Mouse (Mus musculus) forebrain, embryonic 13.5 days (tissue): Measurements from ENCODE around the gene Slc35b2. TPM values are rescaled to one million over a fixed set of nuclear protein-coding genes. Genes with fewer than 3 reads are reported as not detected.

Experiments
- ATAC-seq: fragments of 200-750 bp; cut with Nextera tagmentation; 2 replicates; pipeline ENCODE4 v1.8.0; 2017
- H3K27ac ChIP-seq: fragments of 300-500 bp; sonication (generic); 2 replicates; pipeline ENCODE4 v1.5.1; 2015; ENCODE audit warnings: inconsistent platforms, mild to moderate bottlenecking, moderate library complexity
- H3K27me3 ChIP-seq: fragments of 300-500 bp; sonication (generic); 2 replicates; pipeline ENCODE4 v1.6.1; 2015; ENCODE audit warnings: mild to moderate bottlenecking, inconsistent platforms
- H3K36me3 ChIP-seq: fragments of 300-500 bp; sonication (generic); 2 replicates; pipeline ENCODE4 v1.6.1; 2015; ENCODE audit warnings: mild to moderate bottlenecking, inconsistent platforms; ENCODE audit not compliant: poor library complexity, severe bottlenecking
- H3K4me1 ChIP-seq: fragments of 300-500 bp; sonication (generic); 2 replicates; pipeline ENCODE4 v1.6.1; 2015; ENCODE audit warnings: inconsistent platforms
- H3K4me2 ChIP-seq: fragments of 300-500 bp; sonication (generic); 2 replicates; pipeline ENCODE4 v1.6.1; 2015; ENCODE audit warnings: inconsistent platforms, mild to moderate bottlenecking, moderate library complexity
- H3K4me3 ChIP-seq: fragments of 300-500 bp; sonication (generic); 2 replicates; pipeline ENCODE4 v1.5.1; 2015; ENCODE audit warnings: mild to moderate bottlenecking, inconsistent platforms
- H3K9ac ChIP-seq: fragments of 300-500 bp; sonication (generic); 2 replicates; pipeline ENCODE4 v1.6.1; 2015; ENCODE audit warnings: mild to moderate bottlenecking, inconsistent platforms
- H3K9me3 ChIP-seq: fragments of 300-500 bp; sonication (generic); replicated peaks from 2 replicates; pipeline ENCODE4 v1.6.1; 2016; ENCODE audit warnings: inconsistent platforms
- WGBS: fragments of 180-500 bp; shearing (Covaris S2); methylation state at CpG from one replicate; pipeline ENCODE4 v1.1.7; 2015; 5-methylcytosine and 5-hydroxymethylcytosine counted together
- polyA plus RNA-seq: library from polyadenylated mRNA; unstranded; fragments of >200 nt; fragmentation: Nextera tagmentation; extraction: Ambion mirVana; gene quantifications from 2 replicates; pipeline ENCODE4 v1.2.1, GENCODE M21; 2015

Slc35b2 gene
- polyA plus RNA-seq, 1 experiment from 2014 or later: 89.1 TPM

GRCm38 (mm10) chr17:45591701-45592605 is 28.3 kb downstream of the Slc35b2 start:
- H3K9ac ChIP-seq: peak overlapping the region; percentile 40
- ATAC-seq: no peak
- H3K27me3 ChIP-seq: peaks cover 8% of the 10 kb centered on the region
- H3K9me3 ChIP-seq: no peaks in the 10 kb centered on the region
- H3K4me3 ChIP-seq: no peak overlapping the region
- WGBS: 65% methylated on average over 16 of the region's 16 CpGs
- H3K4me2 ChIP-seq: peak overlapping the region; percentile 22; the same call in 1 of the 2 replicates
- peaks cover 50% of the 10 kb centered on the region for H3K4me1 ChIP-seq
- no peak overlapping the region for H3K27ac ChIP-seq
- peaks cover 17% of the 10 kb centered on the region for H3K36me3 ChIP-seq

- no peak overlapping the region for H3K27ac ChIP-seq
- H3K9ac ChIP-seq: peak overlapping the region; percentile 40
- ATAC-seq: no peak
- 53% methylated on average over 8 of the region's 8 CpGs for WGBS
- H3K4me3 ChIP-seq: no peak overlapping the region
- H3K4me1 ChIP-seq: peaks cover 54% of the 10 kb centered on the region
- H3K36me3 ChIP-seq: peaks cover 10% of the 10 kb centered on the region
- H3K27me3 ChIP-seq: peaks cover 11% of the 10 kb centered on the region
- peak overlapping the region; percentile 22 for H3K4me2 ChIP-seq
- H3K9me3 ChIP-seq: no peaks in the 10 kb centered on the region
These were observed 29.1 kb downstream of the Slc35b2 start for GRCm38 (mm10) chr17:45592606-45593431.

- peak overlapping the region; percentile 22; the same call in 1 of the 2 replicates for H3K9ac ChIP-seq
These were observed 29.8 kb downstream of the Slc35b2 start for GRCm38 (mm10) chr17:45593479-45593878.

GRCm38 (mm10) chr17:45594195-45594594 is 30.5 kb downstream of the Slc35b2 start:
- Histone ChIP-seq H3K4me2 (peak overlapping the region; percentile 91), H3K27ac (no peak overlapping the region), H3K9ac (0 out of 2 replicates have a peak overlapping the region, but pooled peaks have one; percentile 21), H3K27me3 (peaks cover 11% of the 10 kb centered on the region), H3K9me3 (no peaks in the 10 kb centered on the region), H3K36me3 (peaks cover 10% of the 10 kb centered on the region), H3K4me3 (peak overlapping the region; percentile 55), H3K4me1 (peaks cover 56% of the 10 kb centered on the region)
- ATAC-seq: no peak
- 41% methylated on average over 8 of the region's 8 CpGs for whole genome bisulfite sequencing

More at GRCm38 (mm10) chr17:45593479-45593878, 29.8 kb downstream of the Slc35b2 start:
- 16% methylated on average over 8 of the region's 8 CpGs for WGBS
- Histone ChIP-seq H3K27ac (no peak overlapping the region), H3K4me1 (peaks cover 54% of the 10 kb centered on the region), H3K27me3 (peaks cover 11% of the 10 kb centered on the region), H3K36me3 (peaks cover 10% of the 10 kb centered on the region), H3K9me3 (no peaks in the 10 kb centered on the region), H3K4me2 (peak overlapping the region; percentile 91), H3K4me3 (peak overlapping the region; percentile 55; the same call in 1 of the 2 replicates)
- ATAC-seq: no peak

- Histone ChIP-seq H3K9me3 (no peaks in the 10 kb centered on the region), H3K36me3 (peaks cover under 1% of the 10 kb centered on the region; the same call in 1 of the 2 replicates), H3K9ac (peak overlapping the region; percentile 78), H3K27me3 (peaks cover 19% of the 10 kb centered on the region), H3K4me2 (peak overlapping the region; percentile 91), H3K4me3 (peak overlapping the region; percentile 55), H3K4me1 (peaks cover 64% of the 10 kb centered on the region), H3K27ac (no peak overlapping the region)
- peak; percentile 82 for ATAC-seq
- WGBS: 1% methylated on average over 56 of the region's 58 CpGs
These were observed 31.4 kb downstream of the Slc35b2 start for GRCm38 (mm10) chr17:45594881-45595735.

GRCm38 (mm10) chr17:45595736-45596390 is 32.2 kb downstream of the Slc35b2 start:
- H3K4me2 ChIP-seq: peak overlapping the region; percentile 91
- peaks cover 64% of the 10 kb centered on the region for H3K4me1 ChIP-seq
- H3K4me3 ChIP-seq: peak overlapping the region; percentile 55
- H3K27me3 ChIP-seq: peaks cover 27% of the 10 kb centered on the region
- H3K36me3 ChIP-seq: no peaks in the 10 kb centered on the region
- 3% methylated on average over 23 of the region's 23 CpGs for WGBS
- H3K27ac ChIP-seq: peak overlapping the region; percentile 35; the same call in 1 of the 2 replicates
- peak overlapping the region; percentile 78 for H3K9ac ChIP-seq
- no peaks in the 10 kb centered on the region for H3K9me3 ChIP-seq
- peak; percentile 25 for ATAC-seq

GRCm38 (mm10) chr17:45596631-45597396 is 33.1 kb downstream of the Slc35b2 start:
- Histone ChIP-seq H3K36me3 (no peaks in the 10 kb centered on the region), H3K9ac (no peak overlapping the region), H3K27ac (peak overlapping the region; percentile 78), H3K4me2 (no peak overlapping the region; the same call in 1 of the 2 replicates), H3K27me3 (peaks cover 36% of the 10 kb centered on the region), H3K9me3 (no peaks in the 10 kb centered on the region), H3K4me3 (no peak overlapping the region), H3K4me1 (peaks cover 71% of the 10 kb centered on the region)
- peak; percentile 67 for ATAC-seq
- WGBS: 29% methylated on average over 11 of the region's 11 CpGs

GRCm38 (mm10) chr17:45597787-45598186 is 34.1 kb downstream of the Slc35b2 start:
- Histone ChIP-seq H3K27ac (no peak overlapping the region), H3K9me3 (no peaks in the 10 kb centered on the region), H3K4me1 (peaks cover 63% of the 10 kb centered on the region), H3K4me3 (no peak overlapping the region), H3K4me2 (no peak overlapping the region), H3K36me3 (no peaks in the 10 kb centered on the region), H3K9ac (no peak overlapping the region), H3K27me3 (peaks cover 43% of the 10 kb centered on the region)
- 0 out of 2 replicates have a peak, but pooled peaks have one; percentile 26 for ATAC-seq
- 43% methylated on average over 3 of the region's 3 CpGs for WGBS

- H3K27ac ChIP-seq: no peak overlapping the region
- no peaks in the 10 kb centered on the region for H3K36me3 ChIP-seq
- peaks cover 43% of the 10 kb centered on the region for H3K27me3 ChIP-seq
- no peak overlapping the region for H3K9ac ChIP-seq
- H3K9me3 ChIP-seq: no peaks in the 10 kb centered on the region
- WGBS: 95% methylated on average over 2 of the region's 2 CpGs
- H3K4me3 ChIP-seq: no peak overlapping the region
- peaks cover 57% of the 10 kb centered on the region for H3K4me1 ChIP-seq
- no peak overlapping the region for H3K4me2 ChIP-seq
- ATAC-seq: no peak
These were observed 34.7 kb downstream of the Slc35b2 start for GRCm38 (mm10) chr17:45598376-45598775.

- Histone ChIP-seq H3K4me2 (peak overlapping the region; percentile 62), H3K4me1 (peaks cover 52% of the 10 kb centered on the region), H3K36me3 (no peaks in the 10 kb centered on the region), H3K27me3 (peaks cover 42% of the 10 kb centered on the region), H3K9me3 (no peaks in the 10 kb centered on the region), H3K4me3 (0 out of 2 replicates have a peak overlapping the region, but pooled peaks have one; percentile 32), H3K9ac (peak overlapping the region; percentile 55; the same call in 1 of the 2 replicates), H3K27ac (no peak overlapping the region)
- ATAC-seq: no peak
- 36% methylated on average over 3 of the region's 3 CpGs for WGBS
These were observed 35.2 kb downstream of the Slc35b2 start for GRCm38 (mm10) chr17:45598891-45599290.
